Mouse (Mus musculus): ENCODE results near the gene Vmn1r11.

Vmn1r11 gene

DNA sequence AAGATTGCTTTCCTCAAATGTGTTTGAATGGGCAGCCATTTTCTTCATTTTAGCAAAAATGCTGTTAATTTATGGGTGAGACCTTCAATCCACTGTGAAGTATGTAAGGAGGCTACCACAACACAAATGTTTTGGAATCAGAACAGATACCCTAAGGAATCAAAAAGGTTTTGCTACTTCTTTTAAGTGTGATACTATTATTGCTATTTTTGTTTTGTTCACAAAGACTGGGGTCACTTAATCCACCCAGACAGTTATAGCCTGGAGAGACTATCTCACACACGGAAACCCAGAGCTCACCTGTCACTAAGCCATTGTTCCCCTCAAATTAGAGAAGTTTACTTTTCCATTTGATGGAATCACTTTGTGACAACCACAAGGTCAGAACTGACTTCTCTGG lies at the start of gene Vmn1r11:
Vmn1r11 (plus strand) TSS at position 301 of the 400 bp plus-strand sequence.
- no peak for DNase-seq (ENCODE audit: low spot score in 2 of 2)

DNA sequence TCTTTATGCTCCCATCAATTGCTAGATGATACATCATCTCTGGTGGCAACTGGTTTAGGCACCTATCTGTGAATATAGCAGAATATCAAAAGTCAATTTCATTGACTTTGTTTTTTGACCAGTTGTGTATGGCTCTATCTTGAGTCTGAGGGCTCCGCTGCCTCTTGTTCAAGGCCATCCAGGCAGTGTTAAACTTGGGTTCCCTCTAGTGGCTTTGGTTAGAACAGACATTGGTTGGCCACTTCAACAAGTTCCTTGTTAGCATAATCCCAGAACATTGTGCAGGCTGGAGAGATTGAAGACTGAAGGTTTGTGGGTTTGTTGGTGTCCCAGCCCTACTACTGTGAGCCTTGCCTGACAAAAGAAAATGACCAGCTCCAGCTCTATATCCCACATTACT lies 26.9 kb upstream of the Vmn1r11 start:
- DNase-seq (ENCODE audit: low spot score in 2 of 2): no peak

DNA sequence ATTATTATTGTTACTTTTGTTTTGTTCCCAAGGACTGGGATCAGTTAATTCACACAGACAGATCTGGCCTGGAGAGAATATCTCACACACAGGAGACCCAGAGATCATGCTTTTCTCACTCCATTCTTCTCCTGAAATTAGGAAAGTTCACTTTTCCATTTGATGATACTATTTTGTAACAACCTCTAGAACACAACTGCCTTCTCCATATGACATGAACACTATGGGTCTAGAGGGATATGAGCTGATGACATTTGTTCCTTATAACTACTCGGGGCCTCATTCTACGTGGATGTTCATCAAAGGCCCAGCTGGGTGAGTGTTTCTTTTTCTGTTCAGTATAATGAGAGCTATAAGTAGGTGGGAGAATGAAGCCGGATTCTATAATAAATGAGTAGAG lies 24.1 kb upstream of the Vmn1r11 start, which contains the start of gene Vmn1r10:
Vmn1r10 (plus strand) TSS at position 301 of the 400 bp plus-strand sequence.
- no peak for DNase-seq (ENCODE audit: low spot score in 2 of 2)

DNA sequence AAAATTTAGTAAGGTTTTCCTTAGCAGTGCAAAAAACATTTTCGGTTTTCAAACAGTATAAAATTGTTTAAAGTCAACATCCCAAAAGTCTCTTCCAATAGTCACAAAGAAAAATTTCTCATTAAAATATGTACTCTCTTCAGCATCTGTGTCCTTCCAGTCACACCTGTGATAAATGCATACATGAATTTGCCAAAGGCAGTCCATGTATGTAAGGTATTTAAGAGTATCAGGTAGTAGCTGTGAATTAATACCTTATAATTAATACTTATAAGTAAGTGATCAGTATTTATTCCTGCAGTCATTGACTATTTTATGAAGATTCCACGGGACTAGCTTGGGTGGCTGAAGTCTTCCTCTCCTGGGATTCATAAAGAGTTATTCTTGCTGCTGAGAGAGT lies 23.4 kb downstream of the Vmn1r11 start, which contains the start of gene Vmn1r12:
Vmn1r12 (plus strand) TSS at position 301 of the 400 bp plus-strand sequence.
- no peak for DNase-seq (ENCODE audit: low spot score in 2 of 2)

Data from left cerebral cortex, adult 9 months (tissue).